Mouse (Mus musculus) thymus, postnatal 36 days (tissue): ENCODE measurements around the gene Smap2.
A peak's percentile ranks its signal among the peaks of the same experiment; 100 is the strongest.

Source experiments
- DNase-seq, 2 experiments: peaks; one replicate each; pipeline ENCODE4 v3.0.0; 2022; ENCODE audit warnings: mixed read lengths in 2 of 2

The Smap2 gene

DNA sequence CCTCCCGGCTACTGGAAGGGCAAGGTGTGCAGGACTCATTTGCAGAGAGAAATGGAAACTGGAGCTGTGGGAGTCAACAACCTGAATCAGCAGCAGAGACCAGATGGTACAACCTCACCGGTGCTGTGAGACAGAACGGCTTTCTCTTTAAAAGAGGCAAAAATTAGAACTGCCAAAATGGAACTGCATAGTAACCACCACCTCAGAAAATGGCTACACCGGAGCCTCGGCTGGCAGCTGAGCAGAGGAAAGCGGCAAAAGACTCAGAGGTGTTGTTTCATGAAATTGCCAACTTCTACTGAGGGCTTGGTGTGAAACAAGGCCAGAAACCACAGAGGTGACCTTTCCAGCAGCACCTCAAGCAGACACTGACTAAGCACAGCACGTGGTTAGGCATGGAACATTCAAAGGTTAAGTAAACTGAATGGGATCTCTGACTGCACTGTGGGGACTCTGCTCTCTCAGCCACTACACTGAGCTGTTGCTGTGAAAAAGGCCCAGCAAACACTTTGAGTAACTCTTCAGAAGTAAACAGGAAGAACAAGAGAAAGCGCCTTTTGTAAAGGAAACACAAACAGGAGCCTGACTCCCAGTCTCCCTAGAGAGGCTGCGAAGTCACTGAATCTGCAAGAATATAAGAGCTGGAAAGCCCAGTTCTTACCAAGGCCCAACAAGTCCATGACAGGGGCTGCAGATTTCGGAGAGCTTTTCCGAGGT, 42.2 kb downstream of the Smap2 start:
- peak; percentile 44 to 52 for DNase-seq

DNA sequence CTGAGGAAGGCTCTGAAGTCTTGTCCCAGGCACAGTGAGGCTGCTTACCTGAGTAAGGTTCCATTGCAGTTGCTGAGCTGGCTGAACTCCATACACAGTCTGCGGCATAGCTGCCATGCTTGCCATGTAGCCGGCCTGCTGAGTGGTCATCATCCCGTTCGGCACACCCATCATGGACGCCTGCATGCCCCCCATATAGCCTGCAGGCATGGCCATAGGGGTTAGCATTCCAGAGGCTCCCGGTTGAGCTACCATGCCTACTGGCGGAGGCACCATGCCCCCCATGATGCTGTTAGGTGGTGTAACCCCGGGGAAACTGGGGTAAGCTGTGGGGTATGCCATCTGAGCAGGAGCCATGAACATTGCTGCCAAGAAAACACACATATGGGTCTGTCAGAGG, 45.2 kb downstream of the Smap2 start:
- no peak for DNase-seq

DNA sequence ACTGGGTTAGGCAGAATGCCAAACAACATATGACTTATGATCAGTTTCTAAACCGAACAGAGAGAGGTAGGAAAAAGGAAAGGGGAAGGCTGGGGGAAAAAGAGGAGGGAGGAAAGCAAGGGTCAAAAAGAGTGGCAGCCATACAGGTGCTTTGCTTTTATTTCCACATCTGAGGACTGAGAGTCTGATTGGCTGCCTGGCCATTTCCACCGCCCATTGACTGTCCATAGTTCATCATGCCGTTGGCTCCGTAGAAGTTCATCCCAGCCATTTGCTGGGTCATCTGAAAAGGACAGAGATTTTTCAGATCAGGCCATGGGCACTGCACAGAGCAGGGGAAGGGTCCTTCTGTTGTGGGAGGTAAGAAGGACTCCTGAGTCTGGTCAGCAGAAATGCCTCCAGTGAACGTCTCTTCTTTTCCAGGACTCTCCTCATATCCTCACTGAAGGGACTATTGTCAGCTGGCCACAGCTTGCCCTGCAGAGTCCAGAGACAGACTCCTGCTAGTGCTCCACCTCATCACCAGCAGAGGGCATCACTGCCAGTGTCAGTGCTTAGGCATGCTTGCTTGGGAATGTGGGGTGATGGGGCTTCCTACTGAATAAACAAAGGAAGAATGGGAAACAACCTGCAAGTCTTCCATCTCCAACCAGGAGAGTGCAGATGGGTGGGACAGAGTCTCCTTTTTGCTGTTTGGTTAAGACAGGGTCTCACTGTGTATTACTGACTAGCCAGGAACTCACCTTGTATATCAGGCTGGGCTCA, 47.5 kb downstream of the Smap2 start:
- peak; percentile 47 for DNase-seq

DNA sequence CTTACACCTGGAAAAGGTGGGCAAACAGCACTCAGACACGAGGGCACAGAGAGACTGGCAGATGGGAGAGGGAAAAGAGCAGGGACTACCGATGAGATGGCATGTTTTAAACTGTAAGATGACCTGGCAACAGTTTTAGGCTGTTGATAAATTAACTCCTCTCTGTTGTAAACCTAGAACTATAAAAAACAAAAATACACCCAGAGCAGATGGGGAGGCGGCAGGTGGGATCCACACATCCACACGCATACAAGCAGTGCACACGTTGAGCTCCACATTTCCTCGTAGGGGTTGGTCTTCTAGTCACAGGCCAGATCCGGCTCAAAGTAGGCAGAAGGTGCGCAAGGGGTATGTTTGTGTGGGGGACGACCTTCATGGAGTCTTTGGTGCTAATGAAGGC, 48.6 kb downstream of the Smap2 start:
- no peak for DNase-seq

DNA sequence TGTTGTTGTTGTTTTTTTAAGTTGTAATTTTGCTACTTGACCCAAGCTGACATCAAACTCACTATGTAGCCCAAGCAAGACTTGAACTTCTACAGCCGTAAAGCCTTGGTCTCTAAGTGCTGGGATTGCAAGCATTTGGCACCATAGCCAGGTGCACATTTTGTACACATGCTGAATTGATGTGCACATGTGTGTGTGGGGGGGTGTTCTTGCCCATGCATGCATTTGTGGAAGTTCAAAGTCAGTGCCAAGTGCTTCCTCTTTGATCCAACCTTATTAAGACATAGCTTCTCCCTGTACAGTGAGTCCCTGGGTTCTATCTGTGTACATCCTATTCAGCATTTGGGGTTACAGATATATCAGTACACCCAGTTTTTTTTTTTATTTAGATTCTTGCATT, 61.5 kb downstream of the Smap2 start:
- no peak for DNase-seq

DNA sequence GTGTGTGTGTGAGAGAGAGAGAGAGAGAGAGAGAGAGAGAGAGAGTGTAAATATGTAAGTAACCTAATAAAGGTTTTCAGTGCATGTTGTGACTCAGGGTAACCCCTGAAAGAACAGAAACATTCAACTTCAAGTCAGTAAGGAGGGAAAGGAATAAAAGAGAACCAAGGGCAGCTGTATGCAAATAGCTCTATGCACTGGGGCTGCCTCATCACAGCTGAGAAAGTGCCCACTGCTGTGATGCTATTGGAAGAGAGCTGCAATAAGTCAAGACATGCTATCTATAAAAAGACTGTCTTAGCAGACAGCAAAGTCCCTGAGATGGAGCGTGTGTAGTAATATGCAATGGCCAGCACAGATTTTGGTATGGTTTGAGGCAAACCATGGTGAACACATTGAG, 63.4 kb downstream of the Smap2 start:
- no peak for DNase-seq

DNA sequence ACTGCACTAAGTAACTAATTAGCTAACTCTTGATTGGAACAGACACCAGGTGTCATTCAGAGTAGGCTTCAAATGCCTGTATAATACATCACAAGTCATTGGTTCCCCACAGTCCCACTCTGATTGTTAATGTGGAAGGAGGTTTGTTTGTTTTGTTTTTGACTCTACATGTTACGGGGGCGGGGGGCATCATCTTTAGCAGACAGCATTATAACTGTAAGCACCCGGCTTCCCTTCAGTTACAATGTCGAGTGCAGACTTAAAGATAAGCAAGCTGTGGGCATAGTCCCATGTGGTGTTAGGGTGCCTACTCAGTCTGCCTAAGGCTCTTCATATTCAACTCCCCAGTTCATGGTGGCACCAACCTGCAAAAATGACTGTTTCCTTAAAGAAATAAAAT, 64.0 kb downstream of the Smap2 start:
- no peak for DNase-seq

DNA sequence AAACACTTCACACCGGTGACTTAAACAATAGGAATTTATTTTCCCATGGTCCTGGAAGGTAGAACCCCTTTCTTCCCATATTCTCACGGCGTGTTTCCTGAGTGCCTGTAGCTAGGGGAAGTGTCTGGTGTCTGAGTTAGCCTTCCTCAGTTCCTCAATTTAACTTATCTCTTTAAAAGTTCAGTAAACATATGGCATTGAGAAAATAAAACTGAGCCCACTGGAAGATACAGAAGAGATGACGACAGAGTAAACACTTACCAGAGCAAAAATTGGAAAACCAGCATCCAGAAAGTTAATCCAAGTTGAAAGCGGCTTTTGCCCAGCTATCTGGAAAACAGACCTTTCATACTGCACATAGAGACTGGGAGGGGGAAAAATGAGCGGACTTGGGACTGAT, 64.9 kb downstream of the Smap2 start:
- DNase-seq = peak in 1 of 2 experiments; percentile 4

DNA sequence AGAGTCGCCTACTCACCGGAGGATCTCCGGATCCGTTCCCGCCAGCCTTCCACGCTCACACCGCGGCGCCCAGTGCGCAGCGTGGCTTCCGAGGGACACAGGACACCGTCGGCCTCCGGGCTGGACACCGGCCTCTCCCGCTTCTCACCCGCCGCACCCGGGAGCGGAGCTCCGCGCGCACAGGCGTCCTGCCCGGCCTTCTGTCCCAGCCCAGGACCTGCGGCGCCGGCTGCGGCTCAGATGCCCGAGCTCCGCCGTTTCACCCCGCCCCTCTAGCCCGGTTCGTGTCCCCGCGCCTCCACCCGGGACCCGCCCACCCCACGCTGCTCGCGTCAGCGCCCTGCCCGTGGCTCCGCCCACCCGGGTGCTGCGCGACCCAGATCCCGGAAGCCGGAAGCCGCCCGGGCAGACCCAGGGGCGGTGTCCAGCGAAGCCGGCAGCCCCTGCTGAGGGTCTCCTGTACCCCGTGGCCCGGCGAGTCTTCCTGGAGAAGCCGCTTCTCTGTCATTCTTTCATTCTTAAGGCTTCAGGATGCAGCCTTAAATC, 65.5 kb downstream of the Smap2 start, which contains the start of gene Zfp69:
Gene Zfp69, minus strand, starts transcription at position 272 of the 546 bp plus-strand sequence.
- peak; percentile 91 to 93 for DNase-seq

DNA sequence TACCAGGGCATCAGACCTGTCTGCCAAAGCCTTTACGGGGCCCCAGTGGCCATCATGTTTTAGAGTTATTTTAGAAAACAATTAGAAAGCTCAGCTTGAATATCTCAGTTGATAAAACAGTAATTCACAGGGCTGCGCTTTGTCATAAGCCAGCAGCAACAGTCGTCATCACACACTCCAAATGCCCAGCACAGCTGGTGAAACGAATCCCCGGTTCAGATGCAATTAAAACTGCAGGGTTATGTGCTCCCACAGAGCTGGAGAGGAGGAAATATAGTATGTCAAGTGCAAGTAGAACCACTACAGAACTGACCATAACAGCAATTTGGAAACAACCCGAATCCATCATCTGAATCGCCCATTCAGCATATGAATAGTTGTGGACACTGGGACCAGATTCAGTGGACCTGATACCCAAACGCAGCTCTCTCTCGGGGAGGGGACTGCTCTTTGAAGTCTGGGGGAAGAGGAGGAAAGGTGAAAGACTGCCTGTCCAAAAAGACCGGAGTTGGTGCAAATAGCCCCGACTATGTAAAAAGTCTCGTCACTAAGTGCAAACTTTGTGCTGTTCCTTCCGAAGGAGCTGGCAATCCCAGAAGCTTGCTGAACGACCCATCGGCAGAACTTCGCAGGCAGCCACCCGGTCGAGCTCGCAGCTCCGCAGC, 66.2 kb downstream of the Smap2 start:
- DNase-seq = no peak

DNA sequence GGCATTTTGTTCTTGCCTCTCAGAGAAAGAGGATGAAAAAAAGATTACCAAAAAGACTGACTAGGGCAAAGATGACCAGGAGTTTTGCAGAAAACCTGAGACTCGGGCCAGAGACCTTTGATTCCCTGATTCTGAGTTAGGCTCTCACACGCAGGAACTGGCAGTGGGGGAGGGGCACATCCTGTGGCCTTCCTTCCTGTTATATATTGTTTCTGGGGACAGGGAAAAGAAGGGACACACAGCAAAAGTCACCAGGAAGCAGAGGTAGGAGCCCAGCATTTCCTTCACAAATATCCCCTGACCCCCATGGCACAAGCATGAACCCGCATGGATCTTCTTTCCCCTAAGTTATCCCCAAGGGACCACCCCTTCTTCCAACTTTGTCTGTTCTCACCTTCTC, 68.1 kb downstream of the Smap2 start:
- DNase-seq = peak; percentile 19 to 35

DNA sequence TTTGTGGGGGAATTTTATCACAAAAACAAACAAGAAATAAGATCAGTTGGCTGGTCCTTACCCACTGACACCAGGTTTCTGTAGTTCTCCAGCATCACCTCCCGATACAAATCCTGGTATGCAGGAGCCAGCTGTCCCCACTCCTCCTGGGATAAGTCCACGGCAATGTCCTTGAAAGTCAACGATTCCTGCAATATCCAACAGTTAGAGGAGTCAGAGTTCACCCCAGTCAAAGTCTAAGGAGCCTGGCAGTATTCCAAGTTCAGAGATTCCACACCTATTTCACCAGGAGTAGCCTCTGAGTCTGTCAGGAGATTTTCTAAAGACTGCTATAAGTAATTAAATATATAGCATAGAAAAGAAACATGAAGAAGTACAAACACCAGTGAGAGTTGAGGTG, 82.0 kb downstream of the Smap2 start:
- no peak for DNase-seq

DNA sequence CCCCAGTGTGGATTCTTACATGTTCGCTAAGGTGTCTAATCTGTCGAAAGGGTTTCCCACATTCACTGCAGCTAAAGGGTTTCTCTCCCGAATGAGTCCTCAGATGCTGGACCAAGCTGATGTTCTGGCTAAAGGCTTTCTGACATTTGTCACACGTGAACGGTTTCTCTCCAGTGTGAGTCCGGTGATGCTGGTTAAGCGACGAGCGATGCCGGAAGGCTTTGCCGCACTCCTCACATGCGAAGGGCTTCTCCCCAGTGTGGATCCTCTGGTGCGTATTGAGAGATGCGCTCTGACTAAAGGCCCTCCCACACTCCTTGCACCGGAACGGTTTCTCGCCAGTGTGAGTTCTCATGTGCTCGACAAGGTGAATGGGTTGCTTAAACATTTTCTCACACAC, 86.3 kb downstream of the Smap2 start:
- DNase-seq = no peak

DNA sequence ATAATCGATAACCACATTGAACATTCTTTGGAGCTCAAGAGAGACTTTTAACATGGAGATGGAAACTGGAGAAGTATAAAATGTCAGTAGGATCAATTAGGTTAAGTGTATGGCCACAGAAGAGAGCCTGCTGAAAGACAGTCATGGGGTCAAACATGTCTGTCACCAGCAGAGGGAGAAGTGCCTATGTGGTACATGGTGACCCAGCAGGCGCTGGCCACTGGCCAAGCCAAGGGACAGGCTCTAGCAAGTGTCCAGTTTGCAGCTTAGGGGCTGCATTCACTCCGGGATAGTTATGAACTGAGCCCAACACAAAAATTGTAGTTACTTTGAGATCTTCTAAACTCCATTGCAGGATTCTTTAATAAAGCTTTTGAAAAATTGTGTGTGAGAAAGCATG, 88.4 kb downstream of the Smap2 start:
- no peak for DNase-seq

DNA sequence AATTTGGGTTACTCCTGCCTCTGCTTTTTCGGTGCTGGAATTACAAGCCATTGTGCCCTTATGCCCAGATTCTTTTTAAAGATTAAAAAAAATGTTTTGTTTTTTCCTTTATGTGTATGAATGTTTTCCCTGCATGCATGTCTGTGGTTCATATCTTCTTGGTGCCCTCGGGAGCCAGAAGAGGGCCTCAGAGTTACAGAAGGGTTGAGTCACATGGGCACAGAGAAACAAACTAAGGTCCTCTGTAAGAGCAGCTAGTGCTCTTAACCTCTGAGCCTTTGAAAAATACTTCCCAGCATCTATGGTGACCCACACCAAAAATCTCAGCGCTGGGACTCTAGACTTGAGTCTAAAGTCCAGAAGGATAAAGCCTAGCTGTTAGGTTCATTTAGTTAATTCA, 91.7 kb downstream of the Smap2 start:
- peak; percentile 49 to 71 for DNase-seq

DNA sequence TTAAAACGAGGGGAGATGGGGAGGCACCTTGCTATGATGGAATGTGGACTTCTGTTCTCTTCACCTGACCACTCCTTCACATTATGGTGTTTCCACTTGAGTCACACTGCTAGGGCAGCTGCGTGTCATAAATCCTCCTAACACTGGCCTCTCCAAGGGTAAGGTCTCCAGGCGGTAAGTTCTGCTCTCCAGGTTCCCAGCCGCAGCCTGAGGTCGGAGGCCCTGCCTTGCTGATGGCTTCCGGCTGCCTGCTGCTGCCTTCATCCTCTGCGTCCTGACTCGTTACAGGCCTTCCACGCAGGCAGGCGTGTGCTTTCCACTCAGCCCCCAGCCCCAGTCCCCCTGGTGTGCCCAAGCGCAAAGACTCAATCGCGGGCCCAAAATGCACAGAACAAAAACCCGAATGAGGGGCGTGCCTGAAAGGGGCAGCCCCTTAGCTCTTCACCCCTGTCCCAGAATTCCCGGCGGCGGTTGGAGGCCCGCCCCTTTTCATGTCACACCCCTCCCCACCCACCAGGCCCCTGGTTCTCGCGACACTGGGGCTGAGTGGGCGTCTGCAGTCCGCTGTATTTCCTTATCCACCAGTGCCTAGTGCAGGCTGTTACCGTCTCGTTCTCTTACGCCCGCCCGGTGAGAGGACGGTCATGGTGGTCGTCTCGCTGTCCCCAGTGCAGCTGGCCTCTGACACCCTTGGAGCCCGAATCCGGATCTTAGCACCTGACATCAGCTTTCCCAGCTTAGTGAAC, 92.3 kb downstream of the Smap2 start, which contains the start of gene Exo5:
Gene Exo5, minus strand, starts transcription at position 464 of the 746 bp plus-strand sequence.
- peak; percentile 92 to 94 for DNase-seq

DNA sequence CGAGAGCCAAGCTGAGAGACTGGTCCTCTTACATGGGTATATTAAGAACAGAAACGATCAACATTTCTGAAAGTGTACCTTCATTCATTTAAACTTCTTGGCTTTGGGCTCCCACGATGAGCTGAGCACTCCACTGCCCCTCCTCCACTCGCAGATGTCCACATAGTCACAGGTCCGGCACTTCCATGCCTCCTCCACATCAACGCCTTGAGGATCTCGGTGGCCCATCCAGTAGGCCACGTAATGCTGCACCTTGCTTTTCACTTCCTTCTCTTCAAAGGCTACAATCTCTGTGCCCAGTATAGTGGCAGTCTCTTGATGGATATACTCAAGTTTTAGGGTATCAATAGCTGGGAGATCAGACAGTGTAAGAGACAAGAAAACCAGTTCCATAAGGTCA, 95.6 kb downstream of the Smap2 start:
- no peak for DNase-seq
